Mouse (Mus musculus) kidney, adult 2 months (tissue): ENCODE data around the gene Cbx8.

Experiments
- CTCF ChIP-seq: fragments of 200-500 bp; conservative IDR thresholded peaks from 2 replicates; pipeline ENCODE4 v1.5.1; 2011; ENCODE audit warnings: low read depth, mild to moderate bottlenecking, control low read depth, low read length, moderate library complexity, mixed read lengths; ENCODE audit not compliant: insufficient read depth, insufficient read length
- POLR2A ChIP-seq: fragments of 200-500 bp; IDR thresholded peaks from one replicate; pipeline ENCODE4 v1.6.1; 2011; ENCODE audit warnings: low read depth, low read length, control low read depth

DNA sequence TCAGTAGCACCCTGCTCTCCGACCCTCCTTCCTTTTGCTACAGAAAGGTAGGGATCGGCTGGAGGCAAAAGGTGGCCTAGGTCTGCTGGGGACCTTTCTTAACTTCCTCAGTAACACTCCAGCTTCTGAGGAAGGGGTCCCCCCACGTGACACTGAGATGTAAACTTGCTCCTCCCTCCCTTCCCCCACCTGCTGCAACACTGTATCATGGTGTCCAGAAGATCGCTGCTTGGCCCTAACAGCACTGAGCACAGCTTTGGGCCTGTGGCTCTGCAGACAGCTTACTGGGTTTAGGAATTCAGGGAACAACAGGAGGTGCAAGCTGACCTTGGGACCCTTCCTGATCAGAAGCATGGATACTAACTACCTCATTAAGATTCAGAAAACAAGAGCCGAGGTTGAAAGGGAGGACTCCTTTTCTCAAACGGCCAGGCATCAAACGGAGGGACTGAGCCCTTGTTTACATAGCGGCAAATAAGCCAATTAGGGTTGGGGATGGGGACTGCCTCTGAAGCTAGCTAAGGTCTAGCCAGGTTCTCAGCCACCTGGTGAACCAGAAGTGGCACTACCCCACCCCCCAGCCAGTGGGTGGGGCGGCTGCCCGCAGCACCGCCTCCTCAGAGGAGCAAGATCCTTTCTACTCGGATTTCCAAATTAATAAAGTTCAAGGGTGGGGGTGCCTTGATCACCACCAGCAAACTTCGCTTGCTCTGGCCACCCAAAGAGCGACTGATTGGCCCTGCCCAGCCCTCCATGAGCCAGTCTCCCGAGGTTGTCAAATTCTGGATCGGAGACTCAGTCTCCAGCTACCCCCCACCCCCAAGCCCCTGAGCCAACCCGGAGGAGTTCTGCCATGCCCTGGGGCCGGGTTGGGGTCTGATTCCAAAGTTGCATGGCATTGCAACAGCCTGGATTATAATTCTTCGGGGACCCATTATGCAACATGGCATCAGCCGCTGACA lies 42.1 kb upstream of the Cbx8 start:
- TF ChIP-seq CTCF (no peak), POLR2A (no peak)
